Comparison of ENCODE assay signal across 9 mouse cellular contexts in the genomic region with DNA sequence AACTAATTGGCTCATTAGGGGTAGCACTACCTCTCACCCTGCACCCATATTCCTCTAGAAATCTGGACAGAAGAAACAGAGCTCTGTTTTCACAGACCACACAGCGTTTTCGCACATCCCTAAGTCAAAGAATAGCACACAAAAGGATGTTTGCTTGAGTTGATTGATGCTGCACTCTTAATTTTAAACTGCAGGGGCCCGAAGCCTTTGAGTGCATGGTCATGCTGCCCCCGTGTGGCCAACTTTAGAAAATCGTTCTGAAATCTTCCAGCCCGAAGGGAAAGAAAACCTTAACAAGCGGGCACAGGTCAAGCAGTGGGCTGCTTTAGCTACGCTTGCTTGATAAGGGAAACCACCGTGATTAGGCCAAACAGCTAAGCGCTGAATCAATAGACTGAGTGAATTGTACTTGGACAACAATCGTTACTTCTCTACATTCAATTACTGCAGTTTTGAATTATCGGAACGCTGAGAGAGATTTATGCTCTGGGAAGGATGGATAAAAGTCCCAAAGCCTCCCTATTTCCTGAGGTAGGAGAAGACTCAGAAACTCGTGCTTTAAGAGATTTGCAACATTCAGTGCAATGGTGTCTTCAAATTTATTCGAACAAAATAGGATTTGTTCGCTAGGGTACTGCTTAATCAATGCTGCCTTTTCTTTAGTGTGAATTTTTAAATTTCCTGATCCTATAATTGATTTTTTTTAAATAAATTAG.
DNase-seq lines count a peak whose midpoint lies in the region; ATAC-seq and TF ChIP-seq lines count a peak whose summit lies in the region.
"Had no signal": no experiment of that assay in that cellular context is flagged by ENCODE, and none has a peak within 500 bp of the region (broad histone marks: within the 10 kb centered on the region; RNA-seq: fewer than 3 reads in every experiment).

No protein-coding gene starts in this region.

- H3K9me3 ChIP-seq in MEL (replicated peaks; ENCODE audit: insufficient read depth, low read length) = no peaks in the 10 kb centered on the region
- H3K9me3 ChIP-seq in forebrain, postnatal 0 days (ENCODE audit: low read length) = no peaks in the 10 kb centered on the region
- no peaks in the 10 kb centered on the region for H3K9me3 ChIP-seq in lung, postnatal 0 days (ENCODE audit: low read length)

- no peak overlapping the region for H3K4me3 ChIP-seq in MEL (ENCODE audit: control insufficient read depth in 1 of 2, insufficient read depth in 1 of 2, low read depth in 2 of 2, low read length in 2 of 2)
- H3K4me3 ChIP-seq in forebrain, postnatal 0 days (ENCODE audit: low read depth, low read length) = peak overlapping the region; percentile 33
- H3K4me3 ChIP-seq in layer of hippocampus, adult 2 months = peak overlapping the region; percentile 40; the same call in 1 of the 2 replicates
- H3K4me3 ChIP-seq in lung, postnatal 0 days (ENCODE audit: low read depth, low read length) = no peak overlapping the region

- H3K36me3 ChIP-seq in MEL (ENCODE audit: control insufficient read depth in 1 of 2, insufficient read depth in 2 of 2, low read length in 2 of 2) = no peaks in the 10 kb centered on the region
- H3K36me3 ChIP-seq in forebrain, postnatal 0 days (ENCODE audit: insufficient read depth) = no peaks in the 10 kb centered on the region
- H3K36me3 ChIP-seq in lung, postnatal 0 days (ENCODE audit: insufficient read depth, low read length) = no peaks in the 10 kb centered on the region

- H3K9ac ChIP-seq in MEL (ENCODE audit: control insufficient read depth, low read depth, low read length, poor library complexity, severe bottlenecking) = no peak overlapping the region
- H3K9ac ChIP-seq in forebrain, postnatal 0 days = peak overlapping the region; percentile 28; the same call in 1 of the 2 replicates
- H3K9ac ChIP-seq in lung, postnatal 0 days (replicated peaks; ENCODE audit: low read depth) = no peak overlapping the region

- no peaks in the 10 kb centered on the region for H3K27me3 ChIP-seq in MEL (ENCODE audit: control insufficient read depth in 1 of 2, insufficient read depth in 2 of 2, low read length in 2 of 2)
- no peaks in the 10 kb centered on the region for H3K27me3 ChIP-seq in forebrain, postnatal 0 days (ENCODE audit: insufficient read depth, low read length)
- H3K27me3 ChIP-seq in lung, postnatal 0 days (replicated peaks; ENCODE audit: insufficient read depth, low read length) = no peaks in the 10 kb centered on the region

- no peak overlapping the region for H3K27ac ChIP-seq in MEL (ENCODE audit: control insufficient read depth, low read depth, low read length)
- H3K27ac ChIP-seq in forebrain, postnatal 0 days (ENCODE audit: low read depth, low read length) = 0 out of 2 replicates have a peak overlapping the region, but pooled peaks have one; percentile 57
- peak overlapping the region; percentile 49; the same call in 1 of the 2 replicates for H3K27ac ChIP-seq in layer of hippocampus, adult 2 months
- no peak overlapping the region for H3K27ac ChIP-seq in lung, postnatal 0 days (ENCODE audit: low read length)
- H3K27ac ChIP-seq: macrophage had no signal

- no peak for TF ChIP-seq EP300 in MEL (IDR thresholded peaks at IDR 0.05; ENCODE audit: low read depth in 1 of 2, low read length in 2 of 2)
- no peak for TF ChIP-seq EP300 in lung, postnatal 0 days (IDR thresholded peaks at IDR 0.05)

- H3K79me2 ChIP-seq in MEL (ENCODE audit: control insufficient read depth, insufficient read depth, low read length, poor library complexity) = no peaks in the 10 kb centered on the region

- peak; percentile 60 to 91 (median 86) for TF ChIP-seq CTCF in MEL (IDR thresholded peaks at IDR 0.05 in 2 of 3, conservative IDR thresholded peaks at IDR 0.05 in 1 of 3; ENCODE audit: control insufficient read depth in 1 of 3, insufficient read depth in 1 of 3, low read depth in 2 of 3, low read length in 3 of 3, poor library complexity in 1 of 3, severe bottlenecking in 1 of 3)
- peak; percentile 93 for TF ChIP-seq CTCF in forebrain, postnatal 0 days (IDR thresholded peaks at IDR 0.05; ENCODE audit: low read depth)
- TF ChIP-seq CTCF in layer of hippocampus, adult 2 months (conservative IDR thresholded peaks at IDR 0.05) = peak; percentile 99
- TF ChIP-seq CTCF in lung, postnatal 0 days (IDR thresholded peaks at IDR 0.05) = peak; percentile 90

- WGBS in forebrain, postnatal 0 days = 8% methylated on average over 16 of the region's 16 CpGs
- WGBS in lung, postnatal 0 days = 18% methylated on average over 16 of the region's 16 CpGs

- no peaks in the 10 kb centered on the region for H3K4me1 ChIP-seq in MEL (ENCODE audit: control insufficient read depth in 1 of 2, insufficient read depth in 2 of 2, low read length in 2 of 2)
- H3K4me1 ChIP-seq in forebrain, postnatal 0 days (ENCODE audit: insufficient read depth) = no peaks in the 10 kb centered on the region
- no peaks in the 10 kb centered on the region for H3K4me1 ChIP-seq in lung, postnatal 0 days (ENCODE audit: insufficient read depth, low read depth, low read length)

- ATAC-seq in forebrain, postnatal 0 days = peak; percentile 93
- ATAC-seq in hematopoietic stem cell, adult 5-6 weeks (replicated peaks in 1 of 2; ENCODE audit: insufficient read depth in 1 of 2, low FRiP score in 2 of 2, low TSS enrichment in 1 of 2, low read depth in 1 of 2, poor library complexity in 2 of 2, severe bottlenecking in 2 of 2) = peak; percentile 79 to 93
- peak; percentile 33 for ATAC-seq in lung, postnatal 0 days

- H3K4me2 ChIP-seq in forebrain, postnatal 0 days (ENCODE audit: low read depth) = peak overlapping the region; percentile 41
- H3K4me2 ChIP-seq in lung, postnatal 0 days (replicated peaks; ENCODE audit: low read depth, low read length) = no peak overlapping the region; the same call in 1 of the 2 replicates

- TF ChIP-seq RAD21 in MEL (IDR thresholded peaks at IDR 0.05; ENCODE audit: low read depth, low read length) = peak; percentile 95

- DNase-seq in MEL (ENCODE audit: low read depth, low spot score) = peak; percentile 75
- DNase-seq in cerebellum, adult 11-12 months = peak; percentile 15
- peak; percentile 93 for DNase-seq in forebrain, postnatal 0 days
- DNase-seq in layer of hippocampus, adult 2 months (ENCODE audit: low spot score in 2 of 2) = peak; percentile 74 to 84
- DNase-seq in lung, postnatal 0 days (ENCODE audit: low spot score) = peak; percentile 78
- DNase-seq in ovary, postnatal 36 days (ENCODE audit: low spot score) = peak; percentile 68
- DNase-seq in thymus, postnatal 36 days = peak; percentile 24 to 33

- TF ChIP-seq POLR2A in MEL (IDR thresholded peaks at IDR 0.05; ENCODE audit: control insufficient read depth in 1 of 2, insufficient read depth in 1 of 2, low read depth in 1 of 2, low read length in 2 of 2, poor library complexity in 1 of 2) = no peak

TF ChIP-seq in MEL, 35 proteins besides CTCF, POLR2A, EP300 and RAD21:
- TF ChIP-seq TBP (IDR thresholded peaks at IDR 0.05; ENCODE audit: low read depth, low read length) (no peak), SIN3A (IDR thresholded peaks at IDR 0.05; ENCODE audit: low read length) (0 out of 2 replicates have a peak, but pooled peaks have one; percentile 22), UBTF (IDR thresholded peaks at IDR 0.05; ENCODE audit: borderline replicate concordance, insufficient read depth, low read depth, low read length) (no peak), SMC3 (IDR thresholded peaks at IDR 0.05; ENCODE audit: low read depth, low read length) (peak; percentile 93), ZC3H11A (IDR thresholded peaks at IDR 0.05; ENCODE audit: low read depth, low read length) (peak; percentile 86)
TF ChIP-seq in MEL: peak in this region for 3.

Comparison
In these comparisons a context has a peak if more than half of its experiments do, and no peak if none do; other contexts are left out.
1. DNase-seq: peak in every context shown above with its lines; median percentile 93 in forebrain, postnatal 0 days; 79 in layer of hippocampus, adult 2 months; 78 in lung, postnatal 0 days; 75 in MEL; 68 in ovary, postnatal 36 days; 28 in thymus, postnatal 36 days; 15 in cerebellum, adult 11-12 months.
2. H3K27ac ChIP-seq: peak in forebrain, postnatal 0 days (single experiment) and layer of hippocampus, adult 2 months (single experiment); none in MEL (single experiment) and lung, postnatal 0 days (single experiment).
3. H3K4me3 ChIP-seq: peak in forebrain, postnatal 0 days (single experiment) and layer of hippocampus, adult 2 months (single experiment); none in MEL (0 of 2) and lung, postnatal 0 days (single experiment).
4. ATAC-seq: peak in every context shown above with its lines; median percentile 93 in forebrain, postnatal 0 days; 86 in hematopoietic stem cell, adult 5-6 weeks; 33 in lung, postnatal 0 days.
5. Peak in every context shown above with its lines, with median percentiles within 50 percentile points of each other: CTCF ChIP-seq.